Mouse (Mus musculus) kidney, postnatal 0 days (tissue): ENCODE data around the gene Adcy7. TPM values are rescaled to one million over a fixed set of nuclear protein-coding genes. Genes with fewer than 3 reads are reported as not detected.

Experiments
- ATAC-seq: fragments of 200-750 bp; cut with Nextera tagmentation; replicated peaks from 2 replicates; pipeline ENCODE4 v1.8.0; 2017; ENCODE audit warnings: low read depth, moderate number of reproducible peaks, moderate TSS enrichment, moderate library complexity; ENCODE audit not compliant: low FRiP score
- DNase-seq: peaks from one replicate; pipeline ENCODE4 v3.0.0-alpha.2; 2016; ENCODE audit warnings: low spot score
- H3K27ac ChIP-seq: fragments of 300-500 bp; sonication (generic); 2 replicates; pipeline ENCODE4 v1.5.1; 2014; ENCODE audit warnings: mild to moderate bottlenecking
- H3K27me3 ChIP-seq: fragments of 300-500 bp; sonication (generic); 2 replicates; pipeline ENCODE4 v1.6.1; 2014; ENCODE audit warnings: low read length, mixed read lengths; ENCODE audit not compliant: insufficient read depth
- H3K36me3 ChIP-seq: fragments of 300-500 bp; sonication (generic); 2 replicates; pipeline ENCODE4 v1.6.1; 2014; ENCODE audit warnings: low read length, mixed read lengths; ENCODE audit not compliant: insufficient read depth
- H3K4me1 ChIP-seq: fragments of 300-500 bp; sonication (generic); replicated peaks from 2 replicates; pipeline ENCODE4 v1.6.1; 2014; ENCODE audit warnings: antibody characterized with exemption, low read length, mixed read lengths; ENCODE audit not compliant: insufficient read depth
- H3K4me2 ChIP-seq: fragments of 300-500 bp; sonication (generic); 2 replicates; pipeline ENCODE4 v1.6.1; 2014; ENCODE audit warnings: mild to moderate bottlenecking, low read length, moderate library complexity, mixed read lengths
- H3K4me3 ChIP-seq: fragments of 300-500 bp; sonication (generic); replicated peaks from 2 replicates; pipeline ENCODE4 v1.5.1; 2014; ENCODE audit warnings: low read depth, low read length
- H3K9ac ChIP-seq: fragments of 300-500 bp; sonication (generic); 2 replicates; pipeline ENCODE4 v1.6.1; 2014; ENCODE audit warnings: low read depth, low read length
- H3K9me3 ChIP-seq: fragments of 300-500 bp; sonication (generic); replicated peaks from 2 replicates; pipeline ENCODE4 v1.6.1; 2016; ENCODE audit warnings: low read length, inconsistent platforms, mixed read lengths
- CTCF ChIP-seq: IDR thresholded peaks from 2 replicates; pipeline ENCODE4 v1.5.1; 2016; ENCODE audit warnings: antibody characterized with exemption, low read depth, mild to moderate bottlenecking, moderate library complexity
- WGBS: fragments of 180-500 bp; shearing (Covaris S2); extraction: QIAGEN DNeasy Blood & Tissue Kit; methylation state at CpG from one replicate; pipeline ENCODE4 v1.1.7; 2014; 5-methylcytosine and 5-hydroxymethylcytosine counted together
- polyA plus RNA-seq: library from polyadenylated mRNA; unstranded; fragments of >200 nt; fragmentation: Nextera tagmentation; extraction: Ambion mirVana; gene quantifications from 2 replicates; pipeline ENCODE4 v1.2.1, GENCODE M21; 2015

Adcy7 gene
- polyA plus RNA-seq, 1 experiment from 2014 or later: 4.3 TPM

DNA sequence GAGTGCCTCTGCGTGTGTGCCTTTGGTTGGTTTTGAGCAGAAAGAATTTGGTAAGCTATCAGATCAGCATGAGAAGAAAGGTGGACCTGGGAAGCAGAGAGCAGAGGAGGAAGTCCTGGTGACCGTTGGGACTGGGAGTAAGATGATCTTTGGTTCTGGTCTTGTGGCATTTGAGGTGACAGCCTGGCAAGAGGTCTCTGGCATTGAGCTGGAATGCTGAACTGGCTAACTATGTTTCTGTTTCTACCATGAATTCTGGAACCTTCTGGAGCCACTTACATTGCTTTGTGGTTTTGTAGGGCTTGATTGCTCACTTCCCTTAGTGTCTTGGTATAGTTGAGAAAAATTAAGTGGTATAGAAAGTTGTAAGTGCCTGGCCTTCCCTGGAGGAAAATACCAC lies 34.6 kb upstream of the Adcy7 start:
- DNase-seq (no peak), ATAC-seq (no peak)
- Histone ChIP-seq H3K36me3 (no peaks in the 10 kb centered on the region), H3K4me1 (no peaks in the 10 kb centered on the region), H3K9ac (no peak overlapping the region), H3K27ac (no peak overlapping the region), H3K9me3 (no peaks in the 10 kb centered on the region), H3K27me3 (no peaks in the 10 kb centered on the region), H3K4me3 (no peak overlapping the region), H3K4me2 (no peak overlapping the region)
- no peak for TF ChIP-seq CTCF
- 54% methylated on average over 2 of the region's 2 CpGs for WGBS

- H3K4me3 ChIP-seq: no peak overlapping the region
- 87% methylated on average over 5 of the region's 5 CpGs for WGBS
- no peaks in the 10 kb centered on the region for H3K4me1 ChIP-seq
- H3K9ac ChIP-seq: no peak overlapping the region
- no peak overlapping the region for H3K4me2 ChIP-seq
- H3K9me3 ChIP-seq: no peaks in the 10 kb centered on the region
- no peaks in the 10 kb centered on the region for H3K36me3 ChIP-seq
- DNase-seq: no peak
- TF ChIP-seq CTCF: no peak
- H3K27ac ChIP-seq: no peak overlapping the region
- no peaks in the 10 kb centered on the region for H3K27me3 ChIP-seq
- ATAC-seq: no peak
These were observed 32.9 kb upstream of the Adcy7 start for GRCm38 (mm10) chr8:88239277-88239676.

- Histone ChIP-seq H3K36me3 (peaks cover 4% of the 10 kb centered on the region; the same call in 1 of the 2 replicates), H3K9ac (no peak overlapping the region), H3K27me3 (no peaks in the 10 kb centered on the region), H3K4me3 (no peak overlapping the region), H3K4me2 (no peak overlapping the region), H3K9me3 (no peaks in the 10 kb centered on the region), H3K4me1 (no peaks in the 10 kb centered on the region), H3K27ac (no peak overlapping the region)
- no peak for TF ChIP-seq CTCF
- DNase-seq: no peak
- no peak for ATAC-seq
- 86% methylated on average over 4 of the region's 4 CpGs for WGBS
These were observed 30.3 kb upstream of the Adcy7 start for GRCm38 (mm10) chr8:88241871-88242270.

GRCm38 (mm10) chr8:88244298-88244697 lies 27.9 kb upstream of the Adcy7 start:
- peak; percentile 81 for TF ChIP-seq CTCF
- Histone ChIP-seq H3K9me3 (no peaks in the 10 kb centered on the region), H3K4me3 (no peak overlapping the region), H3K4me2 (no peak overlapping the region), H3K4me1 (no peaks in the 10 kb centered on the region), H3K9ac (no peak overlapping the region), H3K27me3 (no peaks in the 10 kb centered on the region), H3K27ac (no peak overlapping the region), H3K36me3 (peaks cover 11% of the 10 kb centered on the region; the same call in 1 of the 2 replicates)
- ATAC-seq (0 out of 2 replicates have a peak, but pooled peaks have one; percentile 66), DNase-seq (peak; percentile 74)
- 82% methylated on average over 4 of the region's 4 CpGs for WGBS

- Histone ChIP-seq H3K4me2 (no peak overlapping the region), H3K9me3 (no peaks in the 10 kb centered on the region), H3K36me3 (peaks cover 36% of the 10 kb centered on the region), H3K4me3 (no peak overlapping the region), H3K4me1 (no peaks in the 10 kb centered on the region), H3K27ac (no peak overlapping the region), H3K27me3 (no peaks in the 10 kb centered on the region), H3K9ac (no peak overlapping the region)
- peak; percentile 64 for TF ChIP-seq CTCF
- DNase-seq (peak; percentile 53), ATAC-seq (no peak)
- WGBS: 78% methylated on average over 3 of the region's 3 CpGs
These were observed 19.4 kb upstream of the Adcy7 start for GRCm38 (mm10) chr8:88252791-88253190.

DNA sequence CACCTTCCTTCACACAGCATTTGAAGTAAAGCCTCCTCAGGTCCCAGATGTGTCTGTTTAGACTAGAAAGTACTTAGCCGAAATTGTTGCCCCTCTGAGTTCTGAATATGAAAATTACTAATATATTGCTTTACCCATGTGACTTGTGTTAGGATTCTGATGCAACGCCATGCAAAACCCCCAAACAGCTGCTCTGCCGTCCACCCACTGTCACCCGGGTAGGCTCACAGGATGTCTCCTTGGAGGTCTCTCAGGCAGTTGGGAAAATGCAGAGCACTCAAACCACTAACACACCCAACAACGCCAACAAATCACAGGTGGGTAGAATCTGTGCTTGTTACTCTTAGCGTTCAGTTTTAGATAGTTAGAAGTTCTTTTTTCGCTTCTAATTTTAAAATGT lies 17.2 kb upstream of the Adcy7 start:
- WGBS: 90% methylated on average over 7 of the region's 7 CpGs
- peaks cover 30% of the 10 kb centered on the region for H3K36me3 ChIP-seq
- ATAC-seq (no peak), DNase-seq (no peak)
- no peaks in the 10 kb centered on the region for H3K27me3 ChIP-seq
- no peaks in the 10 kb centered on the region for H3K4me1 ChIP-seq
- no peaks in the 10 kb centered on the region for H3K9me3 ChIP-seq
- no peak overlapping the region for H3K4me3 ChIP-seq
- H3K4me2 ChIP-seq: no peak overlapping the region
- no peak overlapping the region for H3K27ac ChIP-seq
- H3K9ac ChIP-seq: no peak overlapping the region
- TF ChIP-seq CTCF: no peak

- no peak for ATAC-seq
- H3K9ac ChIP-seq: no peak overlapping the region
- TF ChIP-seq CTCF: no peak
- H3K27me3 ChIP-seq: no peaks in the 10 kb centered on the region
- 36% methylated on average over 6 of the region's 6 CpGs for WGBS
- H3K4me2 ChIP-seq: no peak overlapping the region
- H3K27ac ChIP-seq: 0 out of 2 replicates have a peak overlapping the region, but pooled peaks have one; percentile 3
- H3K4me1 ChIP-seq: 0 out of 2 replicates have a peak, but pooled peaks cover 5% of the 10 kb centered on the region
- H3K36me3 ChIP-seq: 0 out of 2 replicates have a peak, but pooled peaks cover 12% of the 10 kb centered on the region
- no peaks in the 10 kb centered on the region for H3K9me3 ChIP-seq
- no peak overlapping the region for H3K4me3 ChIP-seq
- no peak for DNase-seq
These were observed 14.2 kb upstream of the Adcy7 start for GRCm38 (mm10) chr8:88258024-88258423.
